Mouse (Mus musculus) heart, adult 8-10 months (tissue): Measurements from ENCODE around the gene Ubash3b. TPM values are rescaled to one million over a fixed set of nuclear protein-coding genes. Genes with fewer than 3 reads are reported as not detected.
A peak's percentile ranks its signal among the peaks of the same experiment; 100 is the strongest.

Experiments
- DNase-seq: peaks from one replicate; pipeline ENCODE4 v3.0.0; 2022; ENCODE audit warnings: low spot score
- total RNA-seq, 4 experiments: library from RNA; stranded (reverse); gene quantifications; 2 replicates each; pipeline ENCODE4 v1.2.4; 2022

Gene Ubash3b
- total RNA-seq, 4 experiments from 2014 or later: 0.79 to 1.1 (median 0.97) TPM

GRCm38 (mm10) chr9:41007785-41008184, 153.7 kb downstream of the Ubash3b start:
- no peak for DNase-seq

GRCm38 (mm10) chr9:41004415-41004814, 157.1 kb downstream of the Ubash3b start, which contains the start of gene Crtam:
Gene Crtam, minus strand, starts transcription at chr9:41004628.
- no peak for DNase-seq

DNA sequence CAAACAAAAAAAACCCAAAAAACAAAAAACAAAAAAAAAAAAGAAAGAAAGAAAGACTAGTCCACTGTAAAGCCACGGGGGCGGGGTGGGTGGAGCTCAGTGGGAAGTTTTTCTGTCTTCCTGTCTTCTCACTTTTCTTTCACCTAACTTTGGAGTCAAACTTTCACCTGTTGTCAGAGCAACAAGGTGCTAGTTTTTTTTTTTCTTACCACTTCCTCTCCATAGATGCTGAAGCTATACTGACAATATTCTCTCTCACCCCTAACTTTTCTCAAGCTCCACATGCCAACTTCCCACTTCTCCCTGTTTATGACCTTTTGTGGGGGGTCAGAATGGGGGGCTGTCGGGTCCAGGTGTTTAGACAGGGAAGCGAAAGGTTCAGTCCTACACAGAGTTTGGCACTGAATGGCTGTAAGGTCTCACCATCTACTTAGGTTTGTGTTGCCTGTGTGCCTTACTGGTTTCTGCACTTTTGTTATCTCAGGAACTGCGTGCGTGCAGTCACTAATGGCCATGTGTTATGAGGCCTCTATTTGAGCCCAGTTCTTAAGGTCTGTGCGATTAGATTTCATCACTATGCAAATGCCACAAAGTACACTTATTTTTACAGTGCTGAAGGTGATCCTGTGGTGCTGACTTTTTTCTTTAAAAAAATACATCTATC, 164.2 kb downstream of the Ubash3b start:
- no peak for DNase-seq

- DNase-seq: no peak
These were observed 167.4 kb downstream of the Ubash3b start for GRCm38 (mm10) chr9:40994075-40994474.

DNA sequence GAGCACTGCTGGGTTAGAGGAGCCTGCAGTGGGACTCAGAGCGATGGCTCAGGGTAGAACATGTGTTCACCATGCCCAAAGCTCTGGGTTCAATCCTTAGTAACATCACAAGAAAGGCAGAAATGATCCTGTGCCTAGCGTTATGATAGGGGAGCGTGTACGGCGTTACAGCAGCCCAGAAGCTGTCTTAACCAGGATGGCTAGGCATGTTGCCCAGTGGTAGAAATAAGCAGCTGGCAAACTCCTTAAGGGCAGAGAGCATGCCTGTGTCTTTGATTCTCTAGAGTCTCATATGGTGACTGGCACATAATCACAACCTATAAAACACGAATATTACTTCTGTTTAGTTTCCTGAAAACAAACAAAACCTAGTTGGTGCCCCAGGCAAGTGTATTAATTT, 170.0 kb downstream of the Ubash3b start:
- no peak for DNase-seq

GRCm38 (mm10) chr9:40989940-40990588, 171.4 kb downstream of the Ubash3b start:
- peak; percentile 26 for DNase-seq

GRCm38 (mm10) chr9:40984313-40984712, 177.2 kb downstream of the Ubash3b start:
- DNase-seq: no peak

- DNase-seq: no peak
These were observed 177.7 kb downstream of the Ubash3b start for GRCm38 (mm10) chr9:40983758-40984157.

- no peak for DNase-seq
These were observed 179.0 kb downstream of the Ubash3b start for GRCm38 (mm10) chr9:40982480-40982879.

DNA sequence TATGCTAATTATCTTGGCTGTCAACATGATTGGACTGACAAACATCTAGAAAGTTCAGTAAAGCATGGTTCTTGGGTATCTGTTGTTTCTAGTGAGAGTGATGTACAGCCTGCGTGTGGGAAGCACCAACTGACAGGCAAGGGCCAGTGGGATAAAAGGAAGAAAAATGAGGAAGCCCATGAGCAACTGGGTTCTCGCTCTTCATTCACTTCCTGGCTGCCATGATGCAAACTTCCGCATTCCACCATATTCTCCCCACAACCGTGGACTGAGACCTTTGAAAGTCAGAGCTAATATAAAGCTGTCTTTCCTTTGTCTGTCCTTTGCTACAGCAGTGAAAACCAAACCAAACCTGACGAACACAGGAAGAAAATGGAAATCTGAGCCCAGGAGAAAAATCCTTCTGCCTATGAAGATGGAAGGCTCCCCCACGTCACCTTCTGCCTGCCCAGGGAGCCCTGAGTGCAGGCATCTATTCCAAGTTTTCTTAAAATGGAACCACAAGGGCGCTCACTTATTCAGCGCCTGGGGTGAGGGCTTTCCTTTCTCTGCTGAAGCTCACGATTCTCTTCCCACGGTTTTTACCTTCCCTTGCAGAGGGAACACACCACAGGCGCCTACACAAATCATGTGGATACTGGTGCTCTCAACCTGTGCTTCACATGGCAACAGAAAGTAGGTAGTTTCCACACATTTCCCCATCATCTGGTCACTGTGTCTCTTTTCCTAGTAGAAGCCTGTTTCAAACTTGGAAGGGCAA, 187.3 kb downstream of the Ubash3b start:
- no peak for DNase-seq

DNA sequence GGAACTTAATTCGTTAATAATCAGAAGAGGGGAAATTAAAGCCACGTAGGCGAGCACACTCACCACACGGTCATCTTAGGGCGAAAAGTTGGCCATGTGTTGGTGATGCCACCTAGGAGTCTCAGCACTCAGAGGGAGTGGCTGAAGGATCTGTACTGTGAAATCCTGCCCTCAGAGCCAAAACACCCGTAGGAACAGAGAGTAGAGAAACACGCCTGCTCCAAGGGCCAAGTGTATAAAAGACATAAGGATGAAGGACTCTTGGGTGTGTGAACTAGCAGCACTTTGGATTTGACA, 197.1 kb downstream of the Ubash3b start:
- no peak for DNase-seq

- no peak for DNase-seq
These were observed 197.7 kb downstream of the Ubash3b start, which contains the start of gene Jhy for GRCm38 (mm10) chr9:40963586-40964417. Gene Jhy, minus strand, starts transcription at chr9:40964118.

DNA sequence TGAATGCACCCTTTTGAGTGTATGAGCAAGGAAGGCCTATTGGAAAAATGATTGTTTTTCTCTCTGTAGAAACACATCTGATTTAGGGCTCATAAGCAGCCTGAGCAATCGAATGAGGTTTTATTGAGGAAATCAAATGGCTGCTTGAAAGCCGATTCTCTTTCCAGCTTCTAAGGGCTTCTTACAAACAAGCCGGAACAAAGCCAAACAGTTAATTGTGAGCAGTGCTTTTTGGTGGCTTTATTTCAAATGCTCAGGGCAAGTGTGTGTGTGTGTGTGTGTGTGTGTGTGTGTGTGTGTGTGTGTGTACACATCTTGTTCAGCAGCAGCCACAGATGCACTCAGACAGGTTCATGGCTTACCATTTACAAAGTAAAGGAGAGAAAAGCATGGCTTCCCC, 200.1 kb downstream of the Ubash3b start:
- DNase-seq: no peak

Other genes starting within 250 kb of the Ubash3b start
- not detected for gene Jhy, start 197.6 kb downstream of the Ubash3b start, total RNA-seq
- not detected for gene Crtam, start 157.1 kb downstream of the Ubash3b start, total RNA-seq